Mouse (Mus musculus) brain, embryonic 14.5 days (tissue): Measurements from ENCODE around the gene 1600014C10Rik. TPM values are rescaled to one million over a fixed set of nuclear protein-coding genes. Genes with fewer than 3 reads are reported as not detected.

Source experiments
- DNase-seq: peaks from one replicate; pipeline ENCODE4 v3.0.0-alpha.2; 2011; ENCODE audit warnings: low read depth
- CTCF ChIP-seq: fragments of 200-500 bp; IDR thresholded peaks from 2 replicates; pipeline ENCODE4 v1.5.1; 2012; ENCODE audit warnings: inconsistent platforms, mild to moderate bottlenecking, moderate library complexity, borderline replicate concordance; ENCODE audit not compliant: insufficient read depth, insufficient read length; ENCODE audit errors: extremely low read depth
- POLR2A ChIP-seq: fragments of 200-500 bp; IDR thresholded peaks from 2 replicates; pipeline ENCODE4 v1.6.1; 2012; ENCODE audit warnings: mild to moderate bottlenecking, inconsistent platforms, borderline replicate concordance; ENCODE audit not compliant: poor library complexity, insufficient read depth, insufficient read length, severe bottlenecking; ENCODE audit errors: extremely low read depth
- polyA plus RNA-seq: library from polyadenylated mRNA; depleted of rRNA; stranded (reverse); fragments of >200 nt; gene quantifications from 2 replicates; pipeline ENCODE4 v1.2.3, GENCODE M21; 2012

The 1600014C10Rik gene
- polyA plus RNA-seq, 1 experiment: 21.7 TPM

GRCm38 (mm10) chr7:38208969-38209368 is 26.0 kb downstream of the 1600014C10Rik start:
- TF ChIP-seq POLR2A (no peak), CTCF (no peak)
- DNase-seq: no peak

DNA sequence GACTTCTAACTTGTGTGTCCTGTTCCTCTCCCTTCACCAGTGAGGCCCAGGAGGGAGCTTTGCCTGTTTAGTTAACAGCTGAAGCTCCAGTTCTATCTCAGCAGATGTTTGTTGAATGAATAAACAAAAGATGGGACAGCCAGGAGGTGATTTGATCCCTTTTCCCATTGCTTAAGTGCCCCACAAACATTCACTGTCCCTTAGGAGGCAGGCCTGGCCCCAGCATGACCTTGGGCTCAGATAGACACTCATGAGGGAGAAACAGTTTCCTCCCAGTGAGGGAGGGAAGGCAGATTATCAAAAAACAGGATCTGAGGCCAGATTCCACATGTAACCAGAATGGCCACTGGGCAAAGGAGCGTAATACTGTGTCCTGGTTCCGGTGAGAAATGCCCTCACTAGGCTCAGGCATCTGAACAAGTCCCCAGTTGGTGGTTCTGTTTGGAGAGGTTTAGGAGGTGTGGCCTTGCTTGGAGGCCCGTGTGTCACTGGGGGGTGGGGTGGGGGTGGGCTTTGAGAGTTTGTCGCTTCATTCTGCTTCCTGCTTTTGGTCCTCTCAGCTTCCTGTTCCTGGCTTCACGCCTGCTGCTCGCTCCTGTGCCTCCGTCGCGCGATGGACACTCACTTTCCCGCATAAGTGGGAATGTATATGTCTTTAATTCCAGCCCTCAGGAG is 26.6 kb downstream of the 1600014C10Rik start:
- no peak for DNase-seq
- TF ChIP-seq POLR2A (no peak), CTCF (no peak)

GRCm38 (mm10) chr7:38212651-38213062 is 29.6 kb downstream of the 1600014C10Rik start:
- TF ChIP-seq POLR2A (no peak), CTCF (no peak)
- DNase-seq: no peak

GRCm38 (mm10) chr7:38214473-38215214 is 31.6 kb downstream of the 1600014C10Rik start:
- DNase-seq: no peak
- TF ChIP-seq CTCF: no peak
- no peak for TF ChIP-seq POLR2A

DNA sequence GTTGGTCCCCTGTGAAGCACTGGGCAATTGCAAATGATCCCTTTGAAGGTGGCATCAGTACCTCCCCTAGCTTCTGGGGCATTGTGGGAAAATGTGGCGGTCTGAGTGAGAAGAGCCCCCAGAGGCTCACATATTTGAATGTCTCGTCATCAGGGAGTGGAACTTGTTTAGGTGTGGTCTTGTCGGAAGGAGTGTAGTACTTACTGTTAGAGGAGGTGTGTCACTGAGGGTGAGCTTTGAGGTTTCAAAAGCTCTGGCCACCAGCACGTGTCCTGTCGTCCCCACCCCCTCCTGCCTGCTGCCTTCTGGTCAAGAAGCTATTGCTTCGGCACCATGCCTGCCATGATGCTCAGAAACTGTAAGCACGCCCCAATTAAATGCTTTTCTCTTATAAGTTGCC is 32.3 kb downstream of the 1600014C10Rik start:
- TF ChIP-seq POLR2A (no peak), CTCF (no peak)
- no peak for DNase-seq

GRCm38 (mm10) chr7:38215697-38216096 is 32.7 kb downstream of the 1600014C10Rik start:
- TF ChIP-seq POLR2A (no peak), CTCF (no peak)
- no peak for DNase-seq

- DNase-seq: no peak
- TF ChIP-seq POLR2A (no peak), CTCF (no peak)
Measured at GRCm38 (mm10) chr7:38217417-38218171, 34.6 kb downstream of the 1600014C10Rik start.

GRCm38 (mm10) chr7:38218631-38219367 is 35.8 kb downstream of the 1600014C10Rik start:
- no peak for TF ChIP-seq CTCF
- no peak for TF ChIP-seq POLR2A
- DNase-seq: no peak

DNA sequence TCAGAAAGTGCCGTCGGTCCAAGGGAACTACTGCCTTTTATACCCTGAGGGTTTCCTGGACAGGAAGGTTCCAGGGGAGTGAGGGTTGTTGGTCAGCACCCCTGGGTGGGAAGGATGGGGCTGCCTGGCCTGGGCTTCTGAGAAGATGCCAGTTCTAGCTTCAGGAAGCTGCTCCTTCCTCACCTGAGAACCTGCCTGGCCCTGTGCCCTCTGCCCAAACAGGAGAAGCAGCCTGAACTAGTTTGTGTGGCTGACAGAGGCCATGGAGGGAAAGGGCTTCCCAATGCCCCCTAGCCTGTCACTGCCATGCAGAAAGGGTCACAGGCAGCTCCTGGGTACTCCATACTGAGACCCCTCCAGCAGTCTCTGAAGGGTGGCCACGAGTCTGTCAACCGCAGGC is 36.5 kb downstream of the 1600014C10Rik start:
- no peak for DNase-seq
- TF ChIP-seq CTCF (no peak), POLR2A (no peak)

DNA sequence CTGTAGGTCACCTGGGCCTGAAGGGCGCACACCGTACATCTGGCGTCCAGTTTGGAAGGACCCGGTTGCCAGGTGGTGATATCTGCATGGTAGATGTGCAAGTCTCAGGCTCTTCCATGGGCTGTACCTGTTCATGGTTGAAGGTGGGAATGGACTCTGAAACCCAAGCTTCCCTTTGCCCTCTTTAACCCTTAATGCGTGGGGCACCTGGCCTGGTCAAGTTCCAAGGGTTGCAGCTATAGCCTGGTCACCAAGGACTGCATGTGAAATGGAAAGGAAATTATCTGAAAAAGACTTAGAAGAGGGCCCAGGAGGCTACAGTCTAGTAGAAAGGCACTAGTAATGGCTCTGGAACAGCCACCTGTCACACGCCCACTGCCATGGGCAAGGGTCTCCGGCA is 37.8 kb downstream of the 1600014C10Rik start:
- DNase-seq: no peak
- TF ChIP-seq POLR2A: no peak
- no peak for TF ChIP-seq CTCF
